Mouse (Mus musculus): ENCODE measurements around the gene Hs6st3.

DNA sequence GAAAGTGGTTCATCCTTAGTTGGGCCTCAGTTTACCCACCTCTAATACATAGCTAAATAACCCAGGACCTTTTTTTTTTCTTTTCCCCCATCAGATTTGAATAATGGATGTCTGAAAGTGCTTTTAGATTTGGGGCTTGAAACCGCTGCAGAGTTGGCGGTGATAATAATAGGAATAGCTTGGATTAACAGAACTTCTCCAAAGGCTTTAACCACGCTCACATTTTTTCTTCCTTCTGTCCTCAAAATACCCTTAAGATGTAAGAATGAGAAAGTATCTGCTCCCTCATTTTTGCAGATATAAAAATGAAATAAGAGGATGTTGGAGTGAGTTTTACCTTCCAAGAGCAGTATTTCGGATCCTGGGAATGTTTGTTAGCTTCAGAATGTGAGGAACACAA, 420.2 kb downstream of the Hs6st3 start:
- TF ChIP-seq CTCF (conservative IDR thresholded peaks at IDR 0.05; ENCODE audit: insufficient read depth, insufficient read length, low read depth, low read length), result no peak
- TF ChIP-seq POLR2A (IDR thresholded peaks at IDR 0.05; ENCODE audit: low read depth, low read length), result no peak

Data from kidney, adult 2 months (tissue).